Mouse (Mus musculus) brain, embryonic 14.5 days (tissue): ENCODE data around the gene Gemin7. TPM values are rescaled to one million over a fixed set of nuclear protein-coding genes. Genes with fewer than 3 reads are reported as not detected.

Experiments
- DNase-seq: peaks from one replicate; pipeline ENCODE4 v3.0.0-alpha.2; 2011; ENCODE audit warnings: low read depth
- CTCF ChIP-seq: fragments of 200-500 bp; IDR thresholded peaks from 2 replicates; pipeline ENCODE4 v1.5.1; 2012; ENCODE audit warnings: inconsistent platforms, mild to moderate bottlenecking, moderate library complexity, borderline replicate concordance; ENCODE audit not compliant: insufficient read depth, insufficient read length; ENCODE audit errors: extremely low read depth
- POLR2A ChIP-seq: fragments of 200-500 bp; IDR thresholded peaks from 2 replicates; pipeline ENCODE4 v1.6.1; 2012; ENCODE audit warnings: mild to moderate bottlenecking, inconsistent platforms, borderline replicate concordance; ENCODE audit not compliant: poor library complexity, insufficient read depth, insufficient read length, severe bottlenecking; ENCODE audit errors: extremely low read depth
- polyA plus RNA-seq: library from polyadenylated mRNA; depleted of rRNA; stranded (reverse); fragments of >200 nt; gene quantifications from 2 replicates; pipeline ENCODE4 v1.2.3, GENCODE M21; 2012; rRNA removed

Gene Gemin7
- polyA plus RNA-seq, 1 experiment, result 67.3 TPM

DNA sequence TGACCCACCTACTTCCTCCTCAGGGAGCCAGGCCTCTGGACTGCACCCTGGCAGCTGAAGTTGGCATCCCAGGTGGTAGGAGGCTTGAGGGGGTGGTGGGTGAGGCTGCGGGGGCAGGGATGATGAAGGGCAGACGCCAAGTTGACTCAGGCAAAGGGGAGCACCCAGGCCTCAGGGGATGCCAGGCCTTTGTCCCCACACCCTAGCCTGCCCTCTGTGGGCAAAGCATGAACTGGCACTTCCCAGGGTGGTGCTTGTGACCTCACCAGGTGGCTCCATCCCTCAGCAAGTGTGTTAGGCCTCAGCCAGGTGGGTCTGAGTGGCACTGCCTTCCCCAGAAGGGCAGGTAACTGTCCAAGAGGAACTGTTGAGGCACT, 52.3 kb downstream of the Gemin7 start:
- TF ChIP-seq POLR2A, result no peak
- TF ChIP-seq CTCF, result no peak
- DNase-seq, result no peak

DNA sequence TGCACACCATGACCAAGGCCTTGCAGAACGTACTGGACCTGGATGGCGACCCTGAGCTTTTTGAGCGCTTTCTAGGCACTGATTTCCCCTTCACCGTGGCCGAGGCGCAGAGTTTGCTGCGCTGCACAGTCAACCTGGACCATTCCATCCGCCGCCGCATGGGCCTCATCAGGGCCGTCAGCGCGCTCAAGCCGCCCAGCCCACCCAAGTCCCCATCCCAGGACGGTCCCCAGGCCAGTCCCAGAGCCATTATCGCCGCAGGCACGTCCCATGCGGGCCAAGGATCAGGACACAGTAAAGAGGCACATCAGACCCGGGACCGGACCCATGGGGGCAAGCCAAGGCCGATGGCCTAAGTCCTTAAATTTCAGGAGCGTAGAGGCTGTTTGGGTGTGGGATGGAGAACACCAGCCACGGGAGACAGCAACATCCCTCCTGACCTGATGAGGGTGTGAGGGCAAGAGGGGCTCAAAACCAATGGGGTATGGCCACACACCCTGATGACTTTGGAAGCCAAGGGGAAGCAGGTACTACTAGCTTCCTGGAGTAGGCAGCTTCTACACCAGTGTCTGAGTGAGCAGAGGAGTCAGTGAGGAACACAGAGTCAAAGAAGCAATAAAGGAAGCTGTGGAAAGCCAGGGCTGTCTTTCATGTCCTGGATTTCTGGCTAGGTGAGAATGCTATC, 52.8 kb downstream of the Gemin7 start:
- no peak for DNase-seq
- TF ChIP-seq POLR2A (no peak), CTCF (no peak)

DNA sequence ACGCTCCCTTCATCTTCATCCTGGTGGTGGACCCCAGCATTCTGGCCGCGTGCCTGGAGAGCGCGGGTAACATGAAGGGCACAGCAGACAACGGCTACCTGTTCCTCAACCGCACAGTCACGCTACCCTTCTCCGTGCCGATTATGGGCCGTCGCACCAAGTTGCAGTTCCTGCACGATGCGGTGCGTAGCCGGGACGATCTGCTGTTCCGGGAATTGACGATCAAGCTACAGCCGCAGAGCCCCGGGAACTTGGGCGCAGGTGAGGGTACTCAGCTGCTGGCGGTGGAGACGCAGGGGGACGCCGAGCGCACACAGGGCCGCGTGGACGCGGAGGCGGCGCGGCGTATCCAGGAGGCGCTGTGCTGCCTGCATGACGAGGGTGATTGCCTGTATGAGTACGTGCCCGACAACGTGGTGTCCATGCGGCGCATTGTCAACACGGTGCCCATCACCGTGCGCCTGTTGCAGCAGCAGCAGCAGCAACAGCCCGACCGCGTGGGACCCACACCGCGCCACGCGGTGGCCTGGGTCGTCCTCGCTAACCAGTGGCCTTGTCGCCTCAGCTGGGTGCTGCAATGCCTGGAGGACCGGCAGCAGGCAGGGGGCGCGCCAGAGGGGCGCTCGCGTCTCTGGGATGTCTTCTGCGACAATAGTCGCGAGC, 53.5 kb downstream of the Gemin7 start:
- TF ChIP-seq POLR2A, result no peak
- TF ChIP-seq CTCF, result peak; percentile 64
- peak; percentile 85 for DNase-seq

DNA sequence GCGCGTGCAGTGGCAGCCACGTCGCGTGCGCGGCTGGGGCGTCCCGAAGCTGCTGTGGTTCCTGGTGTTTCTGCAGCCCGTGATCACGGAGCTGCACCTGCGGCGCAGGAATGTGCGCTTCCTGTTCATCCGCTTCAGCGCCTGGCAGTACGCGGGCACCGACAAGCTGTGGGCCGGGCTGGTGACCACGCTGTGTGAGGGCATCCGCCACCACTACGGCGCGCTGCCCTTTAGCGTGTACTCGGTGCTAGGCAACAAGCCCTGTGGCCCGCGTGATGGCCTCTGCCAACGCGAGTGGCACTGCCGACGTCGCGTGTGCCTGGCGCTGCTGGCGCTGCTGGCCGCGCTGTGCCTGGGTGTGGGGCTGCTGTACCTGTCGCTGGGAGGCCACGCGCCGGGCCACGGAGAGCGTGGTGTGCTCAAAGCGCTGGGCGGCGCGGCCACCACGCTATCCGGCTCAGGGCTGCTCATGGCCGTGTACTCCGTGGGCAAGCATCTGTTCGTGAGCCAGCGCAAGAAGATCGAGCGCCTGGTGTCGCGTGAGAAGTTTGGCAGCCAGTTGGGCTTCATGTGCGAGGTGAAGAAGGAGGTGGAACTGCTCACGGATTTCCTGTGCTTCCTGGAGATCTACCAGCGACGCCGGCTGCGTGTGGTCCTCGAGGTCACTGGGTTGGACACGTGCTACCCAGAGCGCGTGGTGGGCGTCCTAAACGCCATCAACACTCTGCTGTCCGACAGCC, 54.2 kb downstream of the Gemin7 start:
- peak; percentile 33 for DNase-seq
- TF ChIP-seq POLR2A (no peak), CTCF (no peak)

DNA sequence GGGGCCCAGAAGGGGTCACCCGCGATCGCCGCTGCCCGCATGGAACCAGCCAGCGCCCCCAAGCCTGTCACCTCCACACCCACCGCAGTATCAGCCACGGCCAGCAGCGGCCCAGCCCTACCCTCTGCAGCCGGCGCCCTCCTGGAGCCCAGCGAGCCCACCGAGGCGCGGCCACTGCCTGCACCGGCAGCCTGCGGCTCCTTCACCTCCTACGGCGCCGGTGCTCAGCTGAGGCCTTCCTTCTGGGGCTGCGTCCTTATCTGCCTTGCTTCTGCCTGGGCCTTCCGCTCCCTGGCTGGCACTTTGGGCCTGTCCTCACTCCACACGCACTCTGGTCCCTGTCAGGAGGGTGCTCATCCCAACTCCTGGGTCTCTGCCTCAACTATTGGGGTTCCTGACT, 57.4 kb downstream of the Gemin7 start:
- no peak for DNase-seq
- TF ChIP-seq POLR2A (no peak), CTCF (no peak)

DNA sequence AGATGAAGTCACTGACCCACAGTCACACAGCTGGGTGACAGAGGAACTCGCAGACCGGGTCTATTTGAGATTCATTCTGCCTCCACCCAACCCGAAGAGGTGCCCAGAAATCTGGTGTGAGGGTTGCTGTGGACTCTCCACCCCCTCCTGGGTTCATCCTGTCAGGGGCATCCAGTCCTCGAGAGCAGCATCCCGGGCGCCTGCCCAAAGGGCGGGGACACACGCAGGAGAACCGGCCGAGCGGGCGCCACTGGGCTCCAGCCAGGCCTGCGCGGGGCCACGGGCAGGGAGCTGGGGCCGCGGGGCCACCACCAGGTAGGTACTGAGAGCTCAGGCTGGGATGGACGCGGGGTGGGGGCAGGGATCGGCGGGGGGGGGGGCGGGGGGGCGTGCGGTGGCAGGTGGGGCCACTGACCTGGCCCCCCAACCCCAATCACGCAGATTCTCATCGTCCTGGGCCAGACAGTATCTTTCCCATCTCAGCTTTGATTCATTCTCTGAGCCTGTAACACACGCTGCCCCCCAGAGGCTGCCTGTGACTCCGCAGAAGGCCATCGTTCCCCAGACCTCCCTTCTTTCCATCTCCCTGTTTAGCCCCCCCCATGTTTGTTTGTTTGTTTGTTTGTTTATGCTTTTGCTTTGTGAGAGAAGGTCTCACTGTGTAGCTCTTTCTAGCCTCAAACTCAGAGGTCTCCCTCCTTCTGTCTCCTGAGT, 59.6 kb downstream of the Gemin7 start, which contains the start of gene Nkpd1:
TSS of gene Nkpd1 (plus strand) at position 187 of the 714 bp plus-strand sequence.
- TF ChIP-seq CTCF (peak; percentile 60), POLR2A (no peak)
- no peak for DNase-seq

Other genes with a start within 250 kb of the Gemin7 start
- 65.1 and 81.9 TPM in 2 replicates for gene Ercc1, start 232.8 kb downstream of the Gemin7 start, polyA plus RNA-seq
- 11.9 and 12.7 TPM in 2 replicates for gene Cd3eap, start 218.1 kb downstream of the Gemin7 start, polyA plus RNA-seq
- gene Ppp1r13l, start 217.8 kb downstream of the Gemin7 start, polyA plus RNA-seq, result 8.2 and 8.9 TPM in 2 replicates
- gene Ercc2, start 195.6 kb downstream of the Gemin7 start, polyA plus RNA-seq, result 81.7 and 106 TPM in 2 replicates
- 1.5 and 2.5 TPM in 2 replicates for gene Klc3, start 173.5 kb downstream of the Gemin7 start, polyA plus RNA-seq
- gene Ckm, start 172.8 kb downstream of the Gemin7 start, polyA plus RNA-seq, result 0.24 and 0.31 TPM in 2 replicates
- gene Mark4, start 118.8 kb downstream of the Gemin7 start, polyA plus RNA-seq, result 50.7 and 67.0 TPM in 2 replicates
- 0.91 and 1.0 TPM in 2 replicates for gene Exoc3l2, start 114.3 kb downstream of the Gemin7 start, polyA plus RNA-seq
- gene Bloc1s3, start 69.2 kb downstream of the Gemin7 start, polyA plus RNA-seq, result 11.2 and 14.6 TPM in 2 replicates
- gene Trappc6a, start 69.2 kb downstream of the Gemin7 start, polyA plus RNA-seq, result 29.0 and 38.3 TPM in 2 replicates
- 0.51 and 0.68 TPM in 2 replicates for gene Nkpd1, start 59.8 kb downstream of the Gemin7 start, polyA plus RNA-seq
- gene Ppp1r37, start 14.5 kb downstream of the Gemin7 start, polyA plus RNA-seq, result 116 and 136 TPM in 2 replicates
- 1.4 and 1.6 TPM in 2 replicates for gene Zfp296, start 308 bp downstream of the Gemin7 start, polyA plus RNA-seq
- 154 and 197 TPM in 2 replicates for gene Clasrp, start 26.9 kb upstream of the Gemin7 start, polyA plus RNA-seq
- 4.8 and 5.3 TPM in 2 replicates for gene Relb, start 51.8 kb upstream of the Gemin7 start, polyA plus RNA-seq
- gene Clptm1, start 87.4 kb upstream of the Gemin7 start, polyA plus RNA-seq, result 89.4 and 114 TPM in 2 replicates
- gene Apoc2, start 100.3 kb upstream of the Gemin7 start, polyA plus RNA-seq, result 0.30 TPM in 2 replicates
- not detected in 2 replicates for gene Gm44805, start 103.8 kb upstream of the Gemin7 start, polyA plus RNA-seq
- not detected in 2 replicates for gene Apoc4, start 103.9 kb upstream of the Gemin7 start, polyA plus RNA-seq
- 0.81 and 2.0 TPM in 2 replicates for gene Apoc1, start 115.1 kb upstream of the Gemin7 start, polyA plus RNA-seq
- gene Apoe, start 121.6 kb upstream of the Gemin7 start, polyA plus RNA-seq, result 235 and 295 TPM in 2 replicates
- 111 and 131 TPM in 2 replicates for gene Tomm40, start 137.8 kb upstream of the Gemin7 start, polyA plus RNA-seq
- 39.7 and 45.2 TPM in 2 replicates for gene Nectin2, start 172.9 kb upstream of the Gemin7 start, polyA plus RNA-seq
- 13.8 and 19.5 TPM in 2 replicates for gene Bcam, start 193.4 kb upstream of the Gemin7 start, polyA plus RNA-seq
- gene Cblc, start 219.2 kb upstream of the Gemin7 start, polyA plus RNA-seq, result 0.33 and 0.58 TPM in 2 replicates
- gene Bcl3, start 245.2 kb upstream of the Gemin7 start, polyA plus RNA-seq, result 0.47 and 0.92 TPM in 2 replicates